Mouse (Mus musculus) kidney, embryonic 15.5 days (tissue): Measurements from ENCODE around the gene Vmn2r56. TPM values are rescaled to one million over a fixed set of nuclear protein-coding genes. Genes with fewer than 3 reads are reported as not detected.
"Not testable (repeated sequence)": the region's sequence is repeated elsewhere in the genome, so short reads cannot be mapped to it uniquely, and the experiment has no call there.

Experiments
- ATAC-seq: fragments of 200-750 bp; cut with Nextera tagmentation; replicated peaks from 2 replicates; pipeline ENCODE4 v1.8.0; 2017; ENCODE audit warnings: moderate TSS enrichment; ENCODE audit not compliant: low FRiP score
- H3K27ac ChIP-seq: fragments of 300-500 bp; sonication (generic); 2 replicates; pipeline ENCODE4 v1.5.1; 2015; ENCODE audit warnings: mild to moderate bottlenecking, inconsistent platforms
- H3K27me3 ChIP-seq: fragments of 300-500 bp; sonication (generic); 2 replicates; pipeline ENCODE4 v1.6.1; 2015; ENCODE audit warnings: inconsistent platforms
- H3K36me3 ChIP-seq: fragments of 300-500 bp; sonication (generic); 2 replicates; pipeline ENCODE4 v1.6.1; 2015; ENCODE audit warnings: inconsistent platforms
- H3K4me1 ChIP-seq: fragments of 300-500 bp; sonication (generic); 2 replicates; pipeline ENCODE4 v1.6.1; 2015; ENCODE audit warnings: inconsistent platforms
- H3K4me2 ChIP-seq: fragments of 300-500 bp; sonication (generic); 2 replicates; pipeline ENCODE4 v1.6.1; 2015; ENCODE audit warnings: moderate library complexity, mild to moderate bottlenecking, inconsistent platforms
- H3K4me3 ChIP-seq: fragments of 300-500 bp; sonication (generic); replicated peaks from 2 replicates; pipeline ENCODE4 v1.5.1; 2015; ENCODE audit warnings: mild to moderate bottlenecking, inconsistent platforms
- H3K9ac ChIP-seq: fragments of 300-500 bp; sonication (generic); 2 replicates; pipeline ENCODE4 v1.6.1; 2015; ENCODE audit warnings: mild to moderate bottlenecking, inconsistent platforms
- H3K9me3 ChIP-seq: fragments of 300-500 bp; sonication (generic); replicated peaks from 2 replicates; pipeline ENCODE4 v1.6.1; 2016; ENCODE audit warnings: inconsistent platforms
- WGBS: fragments of 180-500 bp; shearing (Covaris S2); methylation state at CpG from one replicate; pipeline ENCODE4 v1.1.7; 2015; ENCODE audit warnings: mixed read lengths; 5-methylcytosine and 5-hydroxymethylcytosine counted together
- polyA plus RNA-seq: library from polyadenylated mRNA; unstranded; fragments of >200 nt; fragmentation: Nextera tagmentation; extraction: Ambion mirVana; gene quantifications from 2 replicates; pipeline ENCODE4 v1.2.1, GENCODE M21; 2015

Vmn2r56 gene
- not detected in 2 replicates for polyA plus RNA-seq

DNA sequence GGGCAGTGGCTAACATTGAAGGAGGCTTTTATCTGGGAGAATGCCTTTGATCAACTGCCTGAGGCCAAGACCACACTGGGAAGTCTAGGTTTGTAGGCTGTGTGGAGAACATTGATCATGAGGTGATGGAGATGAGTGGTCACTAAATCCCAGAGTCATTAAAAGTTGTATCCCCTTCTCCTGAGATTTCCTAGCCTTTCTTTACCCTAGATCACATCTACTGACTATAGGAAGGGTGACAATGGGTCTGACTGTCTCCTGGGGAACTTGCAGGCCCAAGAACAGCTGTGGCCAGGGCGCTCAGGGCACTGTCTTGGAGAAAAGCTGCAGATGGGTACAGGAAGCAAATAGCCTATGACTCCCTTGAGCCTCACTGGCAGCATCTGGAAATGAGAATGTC, at the start of gene Vmn2r56:
Gene Vmn2r56, minus strand, starts transcription at position 101 of the 400 bp plus-strand sequence.
- Histone ChIP-seq H3K36me3 (no peaks in the 10 kb centered on the region), H3K9me3 (no peaks in the 10 kb centered on the region), H3K27me3 (no peaks in the 10 kb centered on the region), H3K27ac (no peak within 1 kb of the TSS), H3K4me1 (no peaks in the 10 kb centered on the region), H3K9ac (no peak within 1 kb of the TSS), H3K4me2 (no peak within 1 kb of the TSS), H3K4me3 (no peak within 1 kb of the TSS)
- 64% methylated on average over 1 of the region's 1 CpGs for WGBS
- ATAC-seq, result no peak

GRCm38 (mm10) chr7:12780151-12780830, 45.5 kb upstream of the Vmn2r56 start:
- peaks cover 2% of the 10 kb centered on the region for H3K36me3 ChIP-seq
- peak; percentile 97 for ATAC-seq
- H3K4me1 ChIP-seq, result peaks cover 14% of the 10 kb centered on the region
- H3K4me3 ChIP-seq, result peak overlapping the region; percentile 73
- peak overlapping the region; percentile 72 for H3K9ac ChIP-seq
- no peaks in the 10 kb centered on the region for H3K9me3 ChIP-seq
- under 1% methylated on average over 57 of the region's 57 CpGs for WGBS
- H3K27ac ChIP-seq, result 0 out of 2 replicates have a peak overlapping the region, but pooled peaks have one; percentile 48
- no peaks in the 10 kb centered on the region for H3K27me3 ChIP-seq
- H3K4me2 ChIP-seq, result peak overlapping the region; percentile 98

DNA sequence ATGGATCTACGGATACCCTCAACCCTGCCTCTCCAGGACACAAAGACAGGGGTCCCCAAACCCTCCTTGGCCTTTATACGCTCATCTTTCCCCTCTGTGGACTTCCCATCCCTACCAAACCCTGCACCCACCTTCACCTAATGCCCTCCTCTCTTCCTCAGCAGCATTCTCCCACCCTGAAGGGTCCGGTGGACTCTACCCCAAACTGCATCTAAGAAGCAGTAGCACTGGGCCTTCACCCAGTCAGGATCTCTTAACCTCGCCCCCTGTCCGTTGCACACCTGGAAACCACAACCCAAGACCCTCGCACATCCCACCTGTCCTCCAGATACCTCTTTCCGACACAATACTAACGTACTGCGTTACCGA, 45.0 kb upstream of the Vmn2r56 start:
- peak overlapping the region; percentile 72 for H3K9ac ChIP-seq
- no peak; the same call in none of the 2 replicates for ATAC-seq
- WGBS, result 17% methylated on average over 10 of the region's 10 CpGs
- H3K9me3 ChIP-seq, result no peaks in the 10 kb centered on the region
- H3K4me1 ChIP-seq, result peaks cover 14% of the 10 kb centered on the region
- peak overlapping the region; percentile 73 for H3K4me3 ChIP-seq
- H3K4me2 ChIP-seq, result peak overlapping the region; percentile 98
- H3K27ac ChIP-seq, result no peak overlapping the region
- H3K27me3 ChIP-seq, result no peaks in the 10 kb centered on the region
- peaks cover 7% of the 10 kb centered on the region for H3K36me3 ChIP-seq

- peaks cover 14% of the 10 kb centered on the region for H3K4me1 ChIP-seq
- H3K4me3 ChIP-seq, result peak overlapping the region; percentile 73; the same call in 1 of the 2 replicates
- no peak for ATAC-seq
- no peaks in the 10 kb centered on the region for H3K27me3 ChIP-seq
- no peak overlapping the region for H3K9ac ChIP-seq
- no peaks in the 10 kb centered on the region for H3K9me3 ChIP-seq
- WGBS, result 85% methylated on average over 5 of the region's 5 CpGs
- peak overlapping the region; percentile 98 for H3K4me2 ChIP-seq
- peaks cover 14% of the 10 kb centered on the region for H3K36me3 ChIP-seq
- no peak overlapping the region for H3K27ac ChIP-seq
These were observed 44.3 kb upstream of the Vmn2r56 start for GRCm38 (mm10) chr7:12779141-12779540.

DNA sequence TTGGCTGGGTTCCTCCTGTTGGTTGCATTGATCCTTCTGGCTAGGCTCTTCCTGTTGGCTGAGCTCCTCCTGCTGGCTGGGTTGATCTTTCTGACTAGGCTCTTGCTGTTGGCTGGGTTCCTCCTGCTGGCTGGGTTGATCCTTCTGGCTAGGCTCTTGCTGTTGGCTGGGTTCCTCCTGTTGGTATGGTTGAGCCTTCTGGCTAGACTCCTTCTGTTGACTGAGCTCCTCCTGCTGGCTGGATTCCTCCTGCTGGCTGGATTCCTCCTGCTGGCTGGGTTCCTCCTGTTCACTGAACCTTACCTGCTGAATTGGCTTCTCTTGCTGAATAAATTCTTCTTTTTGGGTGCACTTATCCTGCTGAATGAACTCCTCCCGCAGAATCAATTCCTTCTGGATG, 39.8 kb upstream of the Vmn2r56 start:
- H3K9me3 ChIP-seq, result no peaks in the 10 kb centered on the region
- H3K36me3 ChIP-seq, result peaks cover 51% of the 10 kb centered on the region
- H3K4me1 ChIP-seq, result peaks cover 5% of the 10 kb centered on the region; the same call in 1 of the 2 replicates
- ATAC-seq, result no peak
- H3K9ac ChIP-seq, result no peak overlapping the region
- H3K27me3 ChIP-seq, result no peaks in the 10 kb centered on the region
- no peak overlapping the region for H3K4me3 ChIP-seq
- no peak overlapping the region for H3K27ac ChIP-seq
- 93% methylated on average over 1 of the region's 1 CpGs for WGBS
- H3K4me2 ChIP-seq, result no peak overlapping the region

GRCm38 (mm10) chr7:12774111-12774510, 39.3 kb upstream of the Vmn2r56 start:
- H3K4me1 ChIP-seq, result no peaks in the 10 kb centered on the region
- ATAC-seq, result no peak
- peaks cover 51% of the 10 kb centered on the region for H3K36me3 ChIP-seq
- H3K9ac ChIP-seq, result no peak overlapping the region
- no peaks in the 10 kb centered on the region for H3K27me3 ChIP-seq
- H3K4me2 ChIP-seq, result no peak overlapping the region
- H3K4me3 ChIP-seq, result no peak overlapping the region
- no peaks in the 10 kb centered on the region for H3K9me3 ChIP-seq
- H3K27ac ChIP-seq, result no peak overlapping the region
- 93% methylated on average over 9 of the region's 9 CpGs for WGBS

- Histone ChIP-seq H3K4me2 (peak overlapping the region; percentile 15; the same call in 1 of the 2 replicates), H3K9me3 (no peaks in the 10 kb centered on the region), H3K27ac (no peak overlapping the region), H3K27me3 (no peaks in the 10 kb centered on the region), H3K9ac (no peak overlapping the region), H3K4me1 (no peaks in the 10 kb centered on the region), H3K36me3 (no peaks in the 10 kb centered on the region), H3K4me3 (0 out of 2 replicates have a peak overlapping the region, but pooled peaks have one; percentile 15)
- 72% methylated on average over 24 of the region's 24 CpGs for WGBS
- ATAC-seq, result peak; percentile 49; the same call in 1 of the 2 replicates
These were observed 14.8 kb upstream of the Vmn2r56 start for GRCm38 (mm10) chr7:12749431-12750198.

DNA sequence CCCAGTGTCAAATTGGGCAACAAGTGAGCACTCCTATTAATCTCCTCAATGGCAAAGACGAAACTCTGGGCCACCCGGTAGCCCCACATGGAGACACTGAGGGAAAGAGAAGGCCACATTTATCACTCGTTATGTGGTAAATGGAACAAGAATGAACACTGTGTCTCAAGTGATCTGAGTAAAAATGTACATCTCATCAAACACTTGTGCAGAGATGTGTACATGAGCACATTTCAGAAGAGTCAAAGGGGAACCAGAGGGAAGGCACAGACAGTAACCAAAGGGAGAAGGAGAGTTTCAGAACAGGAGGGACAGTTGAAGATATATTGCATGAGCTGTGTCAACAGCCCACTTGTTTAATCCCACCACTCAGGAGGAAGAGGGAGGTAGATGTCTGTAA, 49.9 kb downstream of the Vmn2r56 start, which contains the start of gene Vmn2r55:
Gene Vmn2r55, minus strand, starts transcription at position 101 of the 400 bp plus-strand sequence.
- H3K9me3 ChIP-seq, H3K4me1 ChIP-seq, H3K27ac ChIP-seq, H3K9ac ChIP-seq, H3K4me3 ChIP-seq, H3K27me3 ChIP-seq, ATAC-seq, H3K36me3 ChIP-seq, H3K4me2 ChIP-seq: not testable (repeated sequence)
- 88% methylated on average over 3 of the region's 3 CpGs for WGBS

GRCm38 (mm10) chr7:12640219-12640618, 94.6 kb downstream of the Vmn2r56 start, which contains the start of gene Vmn2r54:
Gene Vmn2r54 (minus strand): TSS chr7:12640319.
- H3K4me1 ChIP-seq, H3K4me3 ChIP-seq, H3K9ac ChIP-seq, H3K4me2 ChIP-seq, H3K27ac ChIP-seq, H3K36me3 ChIP-seq, H3K27me3 ChIP-seq, H3K9me3 ChIP-seq, ATAC-seq: not testable (repeated sequence)
- 85% methylated on average over 3 of the region's 4 CpGs for WGBS

Other genes starting within 250 kb of the Vmn2r56 start
- not detected in 2 replicates for gene 2900092C05Rik, start 222.5 kb downstream of the Vmn2r56 start, polyA plus RNA-seq
- gene Vmn2r53, start 126.2 kb downstream of the Vmn2r56 start, polyA plus RNA-seq, result 0.01 TPM in 1 of 2 replicates, not detected in the other
- gene Vmn2r54, start 94.7 kb downstream of the Vmn2r56 start, polyA plus RNA-seq, result not detected in 2 replicates
- gene Vmn2r55, start 50.0 kb downstream of the Vmn2r56 start, polyA plus RNA-seq, result not detected in 2 replicates
- gene Zscan18, start 68.6 kb upstream of the Vmn2r56 start, polyA plus RNA-seq, result 7.9 and 8.9 TPM in 2 replicates
- gene Zfp329, start 83.9 kb upstream of the Vmn2r56 start, polyA plus RNA-seq, result 15.8 and 16.4 TPM in 2 replicates
- gene Zfp110, start 99.8 kb upstream of the Vmn2r56 start, polyA plus RNA-seq, result 32.3 and 34.0 TPM in 2 replicates
- 3.7 and 3.8 TPM in 2 replicates for gene Zfp128, start 146.2 kb upstream of the Vmn2r56 start, polyA plus RNA-seq
- 19.3 and 19.9 TPM in 2 replicates for gene Zscan22, start 162.8 kb upstream of the Vmn2r56 start, polyA plus RNA-seq
- 1,034 and 1,085 TPM in 2 replicates for gene Rps5, start 187.3 kb upstream of the Vmn2r56 start, polyA plus RNA-seq
- 0.45 and 0.77 TPM in 2 replicates for gene Rnf225, start 192.4 kb upstream of the Vmn2r56 start, polyA plus RNA-seq
- 9.8 and 11.4 TPM in 2 replicates for gene Zfp324, start 230.8 kb upstream of the Vmn2r56 start, polyA plus RNA-seq
- 11.2 and 13.3 TPM in 2 replicates for gene Zfp446, start 242.8 kb upstream of the Vmn2r56 start, polyA plus RNA-seq